Mouse (Mus musculus) C2C12 (cell line): ENCODE data around the gene Il25.

Experiments
- CEBPB ChIP-seq: IDR thresholded peaks from one replicate; pipeline ENCODE4 v1.6.1; 2011; ENCODE audit warnings: low read depth, mild to moderate bottlenecking, control low read depth, moderate library complexity
- CTCF ChIP-seq: IDR thresholded peaks from one replicate; pipeline ENCODE4 v1.5.1; 2011; ENCODE audit not compliant: control insufficient read depth, insufficient read depth, insufficient read length
- FOSL1 ChIP-seq: IDR thresholded peaks from one replicate; pipeline ENCODE4 v1.8.0; 2011; ENCODE audit warnings: mild to moderate bottlenecking, low read length; ENCODE audit not compliant: poor library complexity, insufficient read depth, severe bottlenecking

DNA sequence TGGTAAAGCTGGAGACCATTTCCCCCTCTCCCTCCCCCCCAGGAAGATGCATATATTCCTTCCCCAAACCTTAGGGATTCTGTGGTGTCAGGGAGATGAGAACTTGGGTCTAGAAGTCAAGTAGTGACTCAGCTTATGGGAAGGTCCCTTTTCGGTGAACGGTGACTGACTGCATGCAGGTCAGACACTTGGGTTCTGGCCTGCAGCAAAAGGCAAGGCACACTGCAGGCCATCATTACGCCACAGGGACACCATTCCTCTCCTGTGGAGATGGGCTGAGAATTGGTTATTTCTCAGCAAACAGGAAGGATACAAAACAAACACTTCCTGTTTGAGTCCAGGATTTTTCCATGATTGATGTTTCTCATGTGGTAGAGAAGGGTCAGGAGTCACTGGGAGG is 26.7 kb downstream of the Il25 start:
- TF ChIP-seq CTCF = no peak
- TF ChIP-seq CEBPB = no peak
- no peak for TF ChIP-seq FOSL1
